Mouse (Mus musculus) liver, adult 2 months (tissue): ENCODE data around the gene Krtap28-10. TPM values are rescaled to one million over a fixed set of nuclear protein-coding genes. Genes with fewer than 3 reads are reported as not detected.
"Not testable (repeated sequence)": the region's sequence is repeated elsewhere in the genome, so short reads cannot be mapped to it uniquely, and the experiment has no call there.

ENCODE experiments used
- DNase-seq: peaks from one replicate; pipeline ENCODE4 v3.0.0-alpha.2; 2011; ENCODE audit warnings: low read depth, low spot score; ENCODE audit errors: extremely low read depth
- H3K27ac ChIP-seq: fragments of 200-500 bp; replicated peaks from 2 replicates; pipeline ENCODE4 v1.5.1; 2012; ENCODE audit warnings: low read depth, mild to moderate bottlenecking, control low read depth, inconsistent platforms, low read length; ENCODE audit not compliant: insufficient read depth
- H3K27me3 ChIP-seq: fragments of 200-500 bp; 2 replicates; pipeline ENCODE4 v1.6.1; 2012; ENCODE audit warnings: mild to moderate bottlenecking, moderate library complexity, low read length, inconsistent platforms; ENCODE audit not compliant: control insufficient read depth, insufficient read depth
- H3K36me3 ChIP-seq: fragments of 200-500 bp; 2 replicates; pipeline ENCODE4 v1.6.1; 2012; ENCODE audit warnings: low read length, inconsistent platforms; ENCODE audit not compliant: control insufficient read depth, insufficient read depth
- H3K4me1 ChIP-seq: fragments of 200-500 bp; 2 replicates; pipeline ENCODE4 v1.6.1; 2011; ENCODE audit warnings: low read length; ENCODE audit not compliant: control insufficient read depth, insufficient read depth
- H3K4me3 ChIP-seq: fragments of 200-500 bp; 2 replicates; pipeline ENCODE4 v1.5.1; 2011; ENCODE audit warnings: low read depth, mild to moderate bottlenecking, control low read depth, low read length, moderate library complexity; ENCODE audit not compliant: insufficient read depth
- H3K79me2 ChIP-seq: fragments of 200-500 bp; 2 replicates; pipeline ENCODE4 v1.6.1; 2012; ENCODE audit warnings: inconsistent platforms, mild to moderate bottlenecking, low read length, moderate library complexity; ENCODE audit not compliant: control insufficient read depth, insufficient read depth
- H3K9ac ChIP-seq: fragments of 200-500 bp; 2 replicates; pipeline ENCODE4 v1.6.1; 2012; ENCODE audit warnings: low read depth, mild to moderate bottlenecking, control low read depth, inconsistent platforms, low read length
- CTCF ChIP-seq: fragments of 200-500 bp; IDR thresholded peaks from 2 replicates; pipeline ENCODE4 v1.5.1; 2011; ENCODE audit warnings: low read depth, low read length, control low read depth
- POLR2A ChIP-seq: fragments of 200-500 bp; IDR thresholded peaks from 2 replicates; pipeline ENCODE4 v1.6.1; 2011; ENCODE audit warnings: low read length, control low read depth; ENCODE audit not compliant: insufficient read depth; ENCODE audit errors: extremely low read depth
- WGBS: fragments of 180-500 bp; shearing (Covaris S2); methylation state at CpG from one replicate; pipeline ENCODE4 v1.1.7; 2018; 5-methylcytosine and 5-hydroxymethylcytosine counted together
- polyA plus RNA-seq: library from polyadenylated mRNA; depleted of rRNA; stranded (reverse); fragments of >200 nt; gene quantifications from 2 replicates; pipeline ENCODE4 v1.2.3, GENCODE M21; 2012
- total RNA-seq: library from RNA; depleted of rRNA; stranded (reverse); fragments of >200 nt; gene quantifications from 2 replicates; pipeline ENCODE4 v1.2.3, GENCODE M21; 2014

Gene Krtap28-10
- total and polyA plus RNA-seq, 2 experiments: not detected

DNA sequence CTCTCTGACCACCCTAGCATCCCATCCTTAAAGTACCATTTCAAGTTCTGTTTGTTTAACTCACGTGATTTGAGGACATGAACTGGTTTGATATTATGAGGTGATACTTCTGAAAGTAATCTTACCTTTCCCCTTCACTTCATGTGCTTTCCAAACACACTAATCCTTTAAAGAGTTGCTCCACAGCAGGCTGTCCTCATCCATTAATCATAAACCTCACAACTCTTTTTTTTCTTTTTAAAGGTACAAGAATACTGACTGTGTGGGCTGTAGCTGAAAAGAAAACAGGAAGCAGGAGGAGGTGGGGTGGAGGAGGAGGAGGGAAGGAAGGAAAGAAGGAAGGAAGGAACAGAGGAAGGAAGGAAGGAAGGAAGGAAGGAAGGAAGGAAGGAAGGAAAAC is 10.3 kb downstream of the Krtap28-10 start:
- TF ChIP-seq CTCF: no peak
- TF ChIP-seq POLR2A: no peak
- WGBS: 34% methylated on average over 1 of the region's 1 CpGs
- Histone ChIP-seq H3K4me3 (no peak overlapping the region), H3K79me2 (no peaks in the 10 kb centered on the region), H3K9ac (no peak overlapping the region), H3K4me1 (no peaks in the 10 kb centered on the region), H3K36me3 (no peaks in the 10 kb centered on the region), H3K27me3 (no peaks in the 10 kb centered on the region), H3K27ac (no peak overlapping the region)
- DNase-seq: no peak

DNA sequence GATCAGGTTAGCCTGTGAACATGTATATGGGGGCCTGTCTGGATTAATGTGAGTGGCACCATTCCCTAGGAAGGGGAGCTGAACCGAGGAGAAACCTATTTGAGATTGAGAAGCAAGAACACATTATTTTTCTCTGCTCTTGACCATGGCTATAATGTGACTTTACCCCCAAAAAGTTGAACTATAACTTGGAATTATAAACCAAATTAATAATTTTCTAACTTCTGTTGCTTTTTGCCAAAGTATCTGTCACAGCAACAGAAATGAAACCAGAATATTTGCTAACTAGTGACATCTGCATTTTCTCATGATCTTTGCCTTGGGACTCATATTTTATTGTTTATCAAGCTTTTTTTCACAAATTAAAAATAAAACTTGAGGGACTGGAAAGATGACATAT is 25.7 kb downstream of the Krtap28-10 start:
- TF ChIP-seq POLR2A: no peak
- Histone ChIP-seq H3K27ac (no peak overlapping the region), H3K4me1 (no peaks in the 10 kb centered on the region; the same call in 1 of the 2 replicates), H3K9ac (no peak overlapping the region), H3K27me3 (no peaks in the 10 kb centered on the region), H3K4me3 (no peak overlapping the region), H3K36me3 (no peaks in the 10 kb centered on the region), H3K79me2 (no peaks in the 10 kb centered on the region)
- DNase-seq: peak; percentile 58
- WGBS: 44% methylated on average over 1 of the region's 1 CpGs

DNA sequence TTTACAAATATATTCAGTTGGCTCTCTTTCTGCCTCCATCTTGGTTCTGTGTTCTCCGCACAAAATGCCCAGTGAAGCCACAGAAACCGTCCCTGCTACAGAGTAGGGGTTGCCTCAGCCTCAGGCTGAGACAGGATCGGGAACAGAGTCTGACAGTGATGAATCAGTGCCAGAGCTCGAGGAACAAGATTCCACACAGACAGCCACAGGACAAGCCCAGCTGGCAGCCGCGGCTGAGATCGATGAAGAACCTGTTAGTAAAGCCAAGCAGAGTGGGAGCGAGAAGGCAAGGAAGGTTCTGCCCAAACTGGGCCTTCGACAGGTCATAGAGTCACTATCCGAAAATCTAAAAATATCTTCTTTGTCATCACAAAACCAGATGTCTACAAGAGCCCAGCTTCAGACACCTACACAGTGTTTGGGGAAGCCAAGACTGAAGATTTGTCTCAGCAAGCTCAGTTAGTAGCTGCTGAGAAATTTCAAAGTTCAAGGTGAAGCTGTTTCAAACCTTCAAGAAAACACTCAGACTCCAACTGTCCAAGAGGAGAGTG is 26.9 kb downstream of the Krtap28-10 start:
- Histone ChIP-seq H3K27ac (no peak overlapping the region), H3K27me3 (no peaks in the 10 kb centered on the region), H3K4me3 (no peak overlapping the region), H3K79me2 (no peaks in the 10 kb centered on the region), H3K4me1 (no peaks in the 10 kb centered on the region; the same call in 1 of the 2 replicates), H3K36me3 (no peaks in the 10 kb centered on the region), H3K9ac (no peak overlapping the region)
- TF ChIP-seq POLR2A (no peak), CTCF (no peak)
- peak; percentile 53 for DNase-seq
- WGBS: 78% methylated on average over 10 of the region's 10 CpGs

DNA sequence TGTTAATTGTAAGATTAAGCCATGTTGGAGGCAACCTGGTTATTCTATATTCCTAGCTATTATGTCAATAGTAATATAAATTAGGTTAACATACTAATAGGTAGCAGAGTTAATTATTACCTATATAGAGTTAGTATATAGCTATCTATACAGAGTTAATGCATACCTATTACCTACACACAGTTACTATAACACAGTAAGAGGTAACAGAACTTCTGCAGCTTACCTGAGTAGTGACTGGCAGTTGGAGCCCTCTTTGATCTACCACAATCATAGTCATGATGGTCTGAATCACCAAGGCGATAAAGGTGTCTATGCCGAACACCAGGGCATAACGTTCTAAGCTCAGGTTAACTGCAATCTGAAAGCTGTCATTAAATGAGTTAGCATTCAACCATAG is 27.8 kb downstream of the Krtap28-10 start:
- Histone ChIP-seq H3K9ac (no peak overlapping the region), H3K27me3 (no peaks in the 10 kb centered on the region), H3K36me3 (no peaks in the 10 kb centered on the region), H3K4me3 (no peak overlapping the region), H3K79me2 (no peaks in the 10 kb centered on the region), H3K27ac (no peak overlapping the region), H3K4me1 (no peaks in the 10 kb centered on the region; the same call in 1 of the 2 replicates)
- WGBS: 89% methylated on average over 3 of the region's 3 CpGs
- DNase-seq: no peak
- no peak for TF ChIP-seq CTCF
- TF ChIP-seq POLR2A: no peak

DNA sequence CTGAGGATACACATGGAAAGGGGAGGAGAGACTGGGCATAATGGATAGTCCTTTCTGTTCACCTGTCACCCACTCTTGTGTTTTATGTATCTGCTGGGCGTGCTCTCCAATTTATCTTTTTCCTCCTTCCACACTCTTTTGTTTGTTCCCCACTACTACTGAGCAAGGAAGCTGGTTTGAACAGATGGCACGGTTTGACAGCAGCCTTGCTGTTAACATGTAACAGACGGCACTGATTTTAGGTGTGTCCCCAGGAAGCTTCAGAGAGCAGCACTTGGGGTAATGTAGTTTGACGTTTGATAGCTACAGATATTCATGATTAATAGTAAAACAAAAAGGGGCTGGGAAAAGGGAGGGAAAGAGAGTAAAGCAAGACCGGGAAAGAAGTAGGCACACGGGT is 34.8 kb downstream of the Krtap28-10 start:
- Histone ChIP-seq H3K4me1 (no peaks in the 10 kb centered on the region), H3K36me3 (no peaks in the 10 kb centered on the region), H3K27ac (no peak overlapping the region), H3K9ac (no peak overlapping the region), H3K4me3 (no peak overlapping the region), H3K27me3 (no peaks in the 10 kb centered on the region), H3K79me2 (no peaks in the 10 kb centered on the region)
- no peak for TF ChIP-seq POLR2A
- no peak for TF ChIP-seq CTCF
- WGBS: 79% methylated on average over 6 of the region's 6 CpGs
- no peak for DNase-seq

DNA sequence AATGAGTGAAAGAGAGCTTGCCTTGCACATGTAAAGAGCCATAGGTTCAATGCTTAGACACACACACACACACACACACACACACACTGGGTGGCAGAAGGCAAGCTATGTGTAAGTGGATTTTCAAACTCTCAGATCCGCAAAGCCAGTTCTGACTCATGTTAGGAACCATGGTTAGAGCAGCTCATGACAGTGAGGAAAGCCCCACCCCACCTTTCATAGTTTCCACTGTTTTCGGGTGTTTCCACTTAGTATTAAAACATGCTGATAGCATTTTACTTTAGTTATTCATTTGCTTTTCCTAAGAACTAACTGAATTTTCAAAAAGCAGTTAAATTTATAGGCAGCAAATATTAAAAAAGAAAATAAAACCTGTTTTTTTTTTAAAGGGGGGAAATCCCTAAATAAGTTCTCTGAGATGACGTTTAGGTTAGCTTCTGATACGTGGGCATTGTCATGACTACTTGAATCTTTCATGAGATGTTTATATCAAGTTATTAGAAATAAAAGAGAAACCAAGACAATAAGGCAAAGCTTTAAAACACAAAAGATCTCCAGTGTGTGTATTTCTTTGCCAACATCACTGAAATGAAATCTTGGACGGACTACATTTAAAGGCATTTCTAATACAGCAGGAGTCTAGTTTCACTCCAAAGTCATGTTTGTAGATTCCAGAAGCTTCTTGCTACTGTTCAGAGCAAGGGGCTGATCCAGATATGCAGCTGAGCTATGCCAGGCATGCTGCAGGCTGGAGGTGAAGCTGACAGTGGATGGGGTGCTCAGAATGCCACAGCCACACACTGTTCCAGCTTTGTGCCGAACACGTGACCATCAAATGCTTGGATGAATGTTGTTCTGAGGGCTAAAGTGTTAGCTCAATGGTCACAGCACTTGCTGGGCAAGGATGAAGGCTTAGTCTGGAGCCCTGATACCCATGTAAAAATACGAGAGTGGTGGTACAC is 35.8 kb downstream of the Krtap28-10 start:
- WGBS: 77% methylated on average over 8 of the region's 8 CpGs
- no peak overlapping the region for H3K9ac ChIP-seq
- H3K36me3 ChIP-seq: no peaks in the 10 kb centered on the region
- H3K4me3 ChIP-seq: no peak overlapping the region
- TF ChIP-seq POLR2A: no peak
- TF ChIP-seq CTCF: no peak
- DNase-seq: no peak
- H3K4me1 ChIP-seq: no peaks in the 10 kb centered on the region
- no peaks in the 10 kb centered on the region for H3K27me3 ChIP-seq
- H3K79me2 ChIP-seq: no peaks in the 10 kb centered on the region
- H3K27ac ChIP-seq: no peak overlapping the region

DNA sequence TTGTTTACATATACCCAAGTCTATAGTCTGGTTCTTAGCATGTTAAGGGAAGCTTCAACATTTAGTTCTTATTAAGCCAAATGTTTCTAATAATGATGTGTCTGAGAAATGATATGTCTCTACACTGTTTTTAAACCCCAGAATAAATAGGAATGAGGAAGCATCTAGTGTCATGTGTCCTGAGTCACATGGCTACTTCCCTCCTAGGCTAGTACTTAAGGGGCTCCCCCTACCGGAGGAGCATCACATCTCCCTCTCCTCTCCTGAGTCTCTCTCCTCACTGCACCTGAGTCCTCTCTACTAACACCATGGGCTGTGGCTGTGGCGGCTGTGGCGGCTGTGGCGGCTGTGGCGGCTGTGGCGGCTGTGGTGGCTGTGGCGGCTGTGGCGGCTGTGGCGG is 42.0 kb downstream of the Krtap28-10 start, which contains the start of gene Gm47959:
Gene Gm47959, plus strand, starts transcription at position 243 of the 400 bp plus-strand sequence.
- 96% methylated on average over 9 of the region's 9 CpGs for WGBS
- not testable (repeated sequence) for H3K4me1 ChIP-seq, H3K27ac ChIP-seq, H3K4me3 ChIP-seq, H3K9ac ChIP-seq, H3K79me2 ChIP-seq, DNase-seq, H3K27me3 ChIP-seq, H3K36me3 ChIP-seq
